Mouse (Mus musculus) forebrain, postnatal 0 days (tissue): ENCODE measurements around the gene Rtkn2. TPM values are rescaled to one million over a fixed set of nuclear protein-coding genes. Genes with fewer than 3 reads are reported as not detected.

Experiments used
- ATAC-seq: fragments of 200-750 bp; cut with Nextera tagmentation; 2 replicates; pipeline ENCODE4 v1.8.0; 2017; ENCODE audit warnings: mild to moderate bottlenecking, moderate library complexity
- DNase-seq: peaks from one replicate; pipeline ENCODE4 v3.0.0-alpha.2; 2015
- H3K27ac ChIP-seq: fragments of 300-500 bp; sonication (generic); 2 replicates; pipeline ENCODE4 v1.5.1; 2014; ENCODE audit warnings: low read depth, mild to moderate bottlenecking, antibody characterized with exemption, low read length, moderate library complexity, mixed read lengths
- H3K27me3 ChIP-seq: fragments of 300-500 bp; sonication (generic); 2 replicates; pipeline ENCODE4 v1.6.1; 2014; ENCODE audit warnings: mild to moderate bottlenecking, low read length, mixed read lengths; ENCODE audit not compliant: insufficient read depth
- H3K36me3 ChIP-seq: fragments of 300-500 bp; sonication (generic); 2 replicates; pipeline ENCODE4 v1.6.1; 2014; ENCODE audit warnings: mild to moderate bottlenecking, moderate library complexity; ENCODE audit not compliant: insufficient read depth
- H3K4me1 ChIP-seq: fragments of 300-500 bp; sonication (generic); 2 replicates; pipeline ENCODE4 v1.6.1; 2014; ENCODE audit warnings: antibody characterized with exemption; ENCODE audit not compliant: insufficient read depth
- H3K4me2 ChIP-seq: fragments of 300-500 bp; sonication (generic); 2 replicates; pipeline ENCODE4 v1.6.1; 2014; ENCODE audit warnings: low read depth, mild to moderate bottlenecking, moderate library complexity
- H3K4me3 ChIP-seq: fragments of 300-500 bp; sonication (generic); 2 replicates; pipeline ENCODE4 v1.5.1; 2014; ENCODE audit warnings: low read depth, low read length, mixed read lengths
- H3K9ac ChIP-seq: fragments of 300-500 bp; sonication (generic); 2 replicates; pipeline ENCODE4 v1.6.1; 2014; ENCODE audit warnings: mild to moderate bottlenecking
- H3K9me3 ChIP-seq: fragments of 300-500 bp; sonication (generic); 2 replicates; pipeline ENCODE4 v1.6.1; 2016; ENCODE audit warnings: low read length
- CTCF ChIP-seq: sonication (generic); IDR thresholded peaks from 2 replicates; pipeline ENCODE4 v1.5.1; 2016; ENCODE audit warnings: antibody characterized with exemption, control low read depth, low read depth
- WGBS: fragments of 180-500 bp; shearing (Covaris S2); extraction: QIAGEN DNeasy Blood & Tissue Kit; methylation state at CpG from one replicate; pipeline ENCODE4 v1.1.7; 2014; 5-methylcytosine and 5-hydroxymethylcytosine counted together
- polyA plus RNA-seq: library from polyadenylated mRNA; unstranded; fragments of >200 nt; fragmentation: Nextera tagmentation; extraction: Ambion mirVana; gene quantifications from 2 replicates; pipeline ENCODE4 v1.2.1, GENCODE M21; 2015
- total RNA-seq: library from RNA; depleted of rRNA; stranded (reverse); fragments of >200 nt; gene quantifications from 2 replicates; pipeline ENCODE4 v1.2.3, GENCODE M21; 2014

Gene Rtkn2
- total and polyA plus RNA-seq, 2 experiments from 2014 or later: 4.2 to 4.9 TPM

- no peak for TF ChIP-seq CTCF
Observed at GRCm38 (mm10) chr10:67995356-67995755, 16.0 kb downstream of the Rtkn2 start.

GRCm38 (mm10) chr10:67996171-67996570 lies 16.8 kb downstream of the Rtkn2 start:
- Histone ChIP-seq H3K27ac (no peak overlapping the region), H3K4me2 (no peak overlapping the region), H3K9me3 (no peaks in the 10 kb centered on the region), H3K9ac (no peak overlapping the region), H3K4me3 (no peak overlapping the region), H3K36me3 (no peaks in the 10 kb centered on the region), H3K27me3 (no peaks in the 10 kb centered on the region), H3K4me1 (no peaks in the 10 kb centered on the region)
- peak; percentile 79 for DNase-seq
- TF ChIP-seq CTCF: peak; percentile 83
- WGBS: 2% methylated on average over 1 of the region's 1 CpGs
- no peak for ATAC-seq

More at GRCm38 (mm10) chr10:67995356-67995755, 16.0 kb downstream of the Rtkn2 start:
- Histone ChIP-seq H3K4me1 (no peaks in the 10 kb centered on the region), H3K36me3 (no peaks in the 10 kb centered on the region), H3K27me3 (no peaks in the 10 kb centered on the region), H3K27ac (no peak overlapping the region), H3K9ac (no peak overlapping the region), H3K9me3 (no peaks in the 10 kb centered on the region), H3K4me3 (no peak overlapping the region), H3K4me2 (no peak overlapping the region)
- WGBS: 63% methylated on average over 12 of the region's 12 CpGs
- no peak for ATAC-seq
- no peak for DNase-seq

GRCm38 (mm10) chr10:67998116-67998635 lies 18.8 kb downstream of the Rtkn2 start:
- DNase-seq: peak; percentile 90
- peak; percentile 77 for ATAC-seq
- no peak overlapping the region for H3K9ac ChIP-seq
- H3K4me2 ChIP-seq: no peak overlapping the region
- no peaks in the 10 kb centered on the region for H3K27me3 ChIP-seq
- H3K4me3 ChIP-seq: no peak overlapping the region
- TF ChIP-seq CTCF: peak; percentile 93
- H3K4me1 ChIP-seq: no peaks in the 10 kb centered on the region
- H3K9me3 ChIP-seq: no peaks in the 10 kb centered on the region
- no peaks in the 10 kb centered on the region for H3K36me3 ChIP-seq
- H3K27ac ChIP-seq: no peak overlapping the region
- 33% methylated on average over 13 of the region's 13 CpGs for WGBS

- no peaks in the 10 kb centered on the region for H3K9me3 ChIP-seq
- H3K4me2 ChIP-seq: no peak overlapping the region
- no peak overlapping the region for H3K9ac ChIP-seq
- H3K4me1 ChIP-seq: 0 out of 2 replicates have a peak, but pooled peaks cover under 1% of the 10 kb centered on the region
- no peak for TF ChIP-seq CTCF
- no peaks in the 10 kb centered on the region for H3K36me3 ChIP-seq
- 68% methylated on average over 10 of the region's 10 CpGs for WGBS
- H3K27ac ChIP-seq: no peak overlapping the region
- H3K27me3 ChIP-seq: no peaks in the 10 kb centered on the region
- H3K4me3 ChIP-seq: no peak overlapping the region
- no peak for DNase-seq
- ATAC-seq: no peak
Observed at GRCm38 (mm10) chr10:67999170-67999569, 19.8 kb downstream of the Rtkn2 start.

- H3K4me1 ChIP-seq: 0 out of 2 replicates have a peak, but pooled peaks cover 2% of the 10 kb centered on the region
- ATAC-seq: no peak
- no peaks in the 10 kb centered on the region for H3K27me3 ChIP-seq
- H3K27ac ChIP-seq: no peak overlapping the region
- DNase-seq: no peak
- no peaks in the 10 kb centered on the region for H3K36me3 ChIP-seq
- no peak overlapping the region for H3K4me2 ChIP-seq
- H3K9me3 ChIP-seq: no peaks in the 10 kb centered on the region
- no peak overlapping the region for H3K4me3 ChIP-seq
- peak; percentile 27; the same call in 1 of the 2 replicates for TF ChIP-seq CTCF
- no peak overlapping the region for H3K9ac ChIP-seq
- 90% methylated on average over 6 of the region's 6 CpGs for WGBS
Observed at GRCm38 (mm10) chr10:68001456-68001855, 22.1 kb downstream of the Rtkn2 start.

GRCm38 (mm10) chr10:68003651-68004422 lies 24.5 kb downstream of the Rtkn2 start:
- no peaks in the 10 kb centered on the region for H3K27me3 ChIP-seq
- no peaks in the 10 kb centered on the region for H3K9me3 ChIP-seq
- DNase-seq (no peak), ATAC-seq (no peak)
- TF ChIP-seq CTCF: no peak
- H3K4me2 ChIP-seq: no peak overlapping the region
- H3K27ac ChIP-seq: no peak overlapping the region
- no peaks in the 10 kb centered on the region for H3K36me3 ChIP-seq
- H3K4me1 ChIP-seq: 0 out of 2 replicates have a peak, but pooled peaks cover 2% of the 10 kb centered on the region
- 77% methylated on average over 18 of the region's 18 CpGs for WGBS
- H3K4me3 ChIP-seq: no peak overlapping the region
- no peak overlapping the region for H3K9ac ChIP-seq

GRCm38 (mm10) chr10:68005404-68005803 lies 26.0 kb downstream of the Rtkn2 start:
- no peaks in the 10 kb centered on the region for H3K27me3 ChIP-seq
- H3K27ac ChIP-seq: no peak overlapping the region
- H3K4me3 ChIP-seq: no peak overlapping the region
- H3K9me3 ChIP-seq: no peaks in the 10 kb centered on the region
- 0 out of 2 replicates have a peak, but pooled peaks cover 2% of the 10 kb centered on the region for H3K4me1 ChIP-seq
- no peaks in the 10 kb centered on the region for H3K36me3 ChIP-seq
- no peak overlapping the region for H3K4me2 ChIP-seq
- DNase-seq (no peak), ATAC-seq (no peak)
- TF ChIP-seq CTCF: no peak
- no peak overlapping the region for H3K9ac ChIP-seq
- 87% methylated on average over 17 of the region's 17 CpGs for WGBS
